Mouse (Mus musculus): ENCODE data around the gene Tmem270. TPM values are rescaled to one million over a fixed set of nuclear protein-coding genes. Genes with fewer than 3 reads are reported as not detected.

Gene Tmem270
- polyA plus RNA-seq, 1 experiment from 2014 or later = not detected

- no peak overlapping the region for H3K4me3 ChIP-seq (ENCODE audit: low read depth, low read length)
- no peaks in the 10 kb centered on the region for H3K36me3 ChIP-seq (ENCODE audit: control insufficient read depth, insufficient read depth, low read length)
- ATAC-seq (replicated peaks; ENCODE audit: low FRiP score, low TSS enrichment, low read depth) (no peak), DNase-seq (ENCODE audit: low spot score) (no peak)
- no peak overlapping the region for H3K9ac ChIP-seq (ENCODE audit: low read length)
- no peak overlapping the region for H3K27ac ChIP-seq (ENCODE audit: low read depth)
- no peaks in the 10 kb centered on the region for H3K9me3 ChIP-seq (ENCODE audit: control insufficient read depth, low read length)
- H3K27me3 ChIP-seq (replicated peaks; ENCODE audit: control insufficient read depth, insufficient read depth, low read length) = no peaks in the 10 kb centered on the region
- H3K4me1 ChIP-seq (replicated peaks; ENCODE audit: control insufficient read depth, insufficient read depth, low read length) = peaks cover 7% of the 10 kb centered on the region; the same call in 1 of the 2 replicates
- WGBS = 78% methylated on average over 5 of the region's 5 CpGs
- H3K4me2 ChIP-seq (ENCODE audit: low read length) = no peak overlapping the region
Observed at GRCm38 (mm10) chr5:134868506-134868905, 38.0 kb downstream of the Tmem270 start.

GRCm38 (mm10) chr5:134867320-134868144 lies 39.0 kb downstream of the Tmem270 start:
- no peak for DNase-seq (ENCODE audit: low spot score)
- Histone ChIP-seq H3K4me2 (ENCODE audit: low read length) (peak overlapping the region; percentile 30), H3K27ac (ENCODE audit: low read depth) (no peak overlapping the region)

DNA sequence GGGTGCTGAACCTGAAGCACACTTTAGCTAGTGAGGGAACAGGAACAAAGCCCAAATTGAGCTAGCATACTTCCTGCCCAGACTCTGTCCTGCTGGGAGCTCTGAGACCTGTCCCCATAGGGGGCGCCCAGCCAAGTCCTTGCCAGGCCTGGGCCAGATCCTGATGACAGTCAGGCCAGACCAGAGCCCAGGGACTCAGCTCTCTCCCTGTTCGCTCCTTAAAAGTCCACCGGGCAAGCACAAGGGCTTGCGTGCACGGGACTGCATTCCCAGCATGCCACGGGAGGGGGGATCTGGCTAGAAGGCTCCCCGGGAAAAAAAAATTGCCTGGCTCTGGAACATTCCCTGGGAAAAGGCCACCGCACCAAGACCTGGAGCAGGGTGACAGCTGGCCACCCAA lies 41.4 kb downstream of the Tmem270 start:
- Histone ChIP-seq H3K9me3 (ENCODE audit: control insufficient read depth, low read length) (no peaks in the 10 kb centered on the region), H3K4me2 (ENCODE audit: low read length) (no peak overlapping the region), H3K4me3 (ENCODE audit: low read depth, low read length) (no peak overlapping the region), H3K9ac (ENCODE audit: low read length) (no peak overlapping the region), H3K27ac (ENCODE audit: low read depth) (no peak overlapping the region), H3K27me3 (replicated peaks; ENCODE audit: control insufficient read depth, insufficient read depth, low read length) (no peaks in the 10 kb centered on the region), H3K4me1 (replicated peaks; ENCODE audit: control insufficient read depth, insufficient read depth, low read length) (peaks cover 7% of the 10 kb centered on the region; the same call in 1 of the 2 replicates), H3K36me3 (ENCODE audit: control insufficient read depth, insufficient read depth, low read length) (no peaks in the 10 kb centered on the region)
- 55% methylated on average over 8 of the region's 8 CpGs for WGBS
- no peak for DNase-seq (ENCODE audit: low spot score)
- no peak for ATAC-seq (replicated peaks; ENCODE audit: low FRiP score, low TSS enrichment, low read depth)

More at GRCm38 (mm10) chr5:134867320-134868144, 39.0 kb downstream of the Tmem270 start:
- no peak overlapping the region for H3K9ac ChIP-seq (ENCODE audit: low read length)
- no peak overlapping the region for H3K4me3 ChIP-seq (ENCODE audit: low read depth, low read length)
- WGBS = 37% methylated on average over 18 of the region's 18 CpGs
- no peaks in the 10 kb centered on the region for H3K9me3 ChIP-seq (ENCODE audit: control insufficient read depth, low read length)
- no peaks in the 10 kb centered on the region for H3K36me3 ChIP-seq (ENCODE audit: control insufficient read depth, insufficient read depth, low read length)
- no peaks in the 10 kb centered on the region for H3K27me3 ChIP-seq (replicated peaks; ENCODE audit: control insufficient read depth, insufficient read depth, low read length)
- ATAC-seq (replicated peaks; ENCODE audit: low FRiP score, low TSS enrichment, low read depth) = no peak
- H3K4me1 ChIP-seq (replicated peaks; ENCODE audit: control insufficient read depth, insufficient read depth, low read length) = peaks cover 7% of the 10 kb centered on the region; the same call in 1 of the 2 replicates

DNA sequence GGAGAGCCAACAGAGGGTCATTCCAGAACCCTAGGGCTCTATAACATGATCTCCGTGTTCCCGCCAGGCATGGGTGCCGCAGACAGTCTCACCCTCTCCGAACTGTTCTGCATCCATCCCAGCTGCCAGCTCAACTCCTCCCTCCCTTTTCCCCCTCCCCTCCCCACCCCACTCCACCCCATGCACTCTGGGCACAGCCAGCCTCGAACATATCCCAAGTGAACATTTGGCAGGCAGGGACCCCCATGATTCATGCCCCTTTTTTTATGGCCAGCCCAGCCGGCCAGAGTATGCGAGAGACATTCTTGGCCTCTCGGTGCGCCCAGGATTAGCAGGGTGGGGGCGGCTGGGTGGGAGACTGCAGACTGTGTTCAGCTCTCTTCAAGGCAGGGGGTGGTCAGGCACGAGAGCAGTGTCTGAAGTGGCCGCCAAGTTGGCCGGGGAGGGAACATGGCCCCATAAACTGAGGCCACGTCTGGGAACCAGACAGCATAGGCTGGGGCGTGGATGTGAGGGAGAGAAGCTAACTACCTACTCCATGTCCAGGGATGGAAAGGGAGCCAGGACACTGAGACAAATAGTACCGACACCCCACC lies 44.5 kb downstream of the Tmem270 start:
- no peaks in the 10 kb centered on the region for H3K36me3 ChIP-seq (ENCODE audit: control insufficient read depth, insufficient read depth, low read length)
- H3K27me3 ChIP-seq (replicated peaks; ENCODE audit: control insufficient read depth, insufficient read depth, low read length) = no peaks in the 10 kb centered on the region
- no peaks in the 10 kb centered on the region for H3K9me3 ChIP-seq (ENCODE audit: control insufficient read depth, low read length)
- WGBS = 55% methylated on average over 16 of the region's 16 CpGs
- no peak overlapping the region for H3K27ac ChIP-seq (ENCODE audit: low read depth)
- no peak overlapping the region for H3K9ac ChIP-seq (ENCODE audit: low read length)
- H3K4me1 ChIP-seq (replicated peaks; ENCODE audit: control insufficient read depth, insufficient read depth, low read length) = no peaks in the 10 kb centered on the region
- no peak overlapping the region for H3K4me3 ChIP-seq (ENCODE audit: low read depth, low read length)
- H3K4me2 ChIP-seq (ENCODE audit: low read length) = no peak overlapping the region
- no peak for DNase-seq (ENCODE audit: low spot score)
- no peak; the same call in 1 of the 2 replicates for ATAC-seq (replicated peaks; ENCODE audit: low FRiP score, low TSS enrichment, low read depth)

DNA sequence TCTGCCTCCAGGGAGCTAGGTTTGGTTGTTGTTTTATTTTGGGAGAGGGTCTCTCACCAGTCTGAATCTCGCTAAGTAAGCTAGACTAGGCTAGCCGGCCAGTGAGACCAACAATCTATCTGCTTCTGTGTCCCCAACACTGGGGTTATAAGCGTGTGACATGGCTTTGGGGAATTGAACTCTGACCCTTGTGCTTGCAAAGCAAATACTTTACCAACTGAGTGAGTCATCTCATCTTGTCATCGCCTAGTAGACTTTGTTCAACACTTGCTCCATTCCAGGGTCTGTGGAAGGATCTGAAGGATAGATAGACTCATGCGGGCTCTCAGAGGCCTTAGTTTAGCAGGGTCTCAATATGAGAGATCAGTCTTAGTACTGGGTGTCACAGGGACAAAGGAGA lies 47.3 kb downstream of the Tmem270 start:
- H3K4me1 ChIP-seq (replicated peaks; ENCODE audit: control insufficient read depth, insufficient read depth, low read length) = no peaks in the 10 kb centered on the region
- H3K9ac ChIP-seq (ENCODE audit: low read length) = no peak overlapping the region
- DNase-seq (ENCODE audit: low spot score) = no peak
- 83% methylated on average over 5 of the region's 5 CpGs for WGBS
- H3K36me3 ChIP-seq (ENCODE audit: control insufficient read depth, insufficient read depth, low read length) = no peaks in the 10 kb centered on the region
- H3K27me3 ChIP-seq (replicated peaks; ENCODE audit: control insufficient read depth, insufficient read depth, low read length) = no peaks in the 10 kb centered on the region
- no peak overlapping the region for H3K4me2 ChIP-seq (ENCODE audit: low read length)
- H3K27ac ChIP-seq (ENCODE audit: low read depth) = no peak overlapping the region
- no peak overlapping the region for H3K4me3 ChIP-seq (ENCODE audit: low read depth, low read length)
- no peak for ATAC-seq (replicated peaks; ENCODE audit: low FRiP score, low TSS enrichment, low read depth)
- H3K9me3 ChIP-seq (ENCODE audit: control insufficient read depth, low read length) = no peaks in the 10 kb centered on the region

DNA sequence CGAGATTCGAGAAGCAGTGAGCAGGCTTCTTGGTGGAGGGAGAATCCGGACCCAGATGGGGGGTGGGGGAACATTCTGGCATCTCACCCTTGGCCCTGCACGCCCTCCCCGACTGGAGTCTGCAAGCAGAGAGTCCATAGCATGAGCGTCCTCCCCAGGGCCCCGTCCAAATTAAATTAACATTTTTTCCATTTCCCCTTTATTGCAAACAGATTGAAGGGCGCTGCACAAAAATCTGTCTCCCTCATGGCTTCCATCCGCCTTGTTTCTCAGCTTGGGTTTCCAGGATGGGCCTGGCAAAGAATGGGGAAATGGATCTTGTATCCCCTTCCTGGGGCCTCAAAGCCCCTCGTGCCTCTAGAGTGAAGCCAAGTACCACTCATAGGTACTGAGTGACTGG lies 48.2 kb downstream of the Tmem270 start:
- Histone ChIP-seq H3K27ac (ENCODE audit: low read depth) (no peak overlapping the region), H3K4me3 (ENCODE audit: low read depth, low read length) (no peak overlapping the region), H3K36me3 (ENCODE audit: control insufficient read depth, insufficient read depth, low read length) (no peaks in the 10 kb centered on the region), H3K27me3 (replicated peaks; ENCODE audit: control insufficient read depth, insufficient read depth, low read length) (no peaks in the 10 kb centered on the region), H3K4me1 (replicated peaks; ENCODE audit: control insufficient read depth, insufficient read depth, low read length) (no peaks in the 10 kb centered on the region), H3K9ac (ENCODE audit: low read length) (no peak overlapping the region), H3K9me3 (ENCODE audit: control insufficient read depth, low read length) (no peaks in the 10 kb centered on the region), H3K4me2 (ENCODE audit: low read length) (no peak overlapping the region)
- 86% methylated on average over 10 of the region's 10 CpGs for WGBS
- ATAC-seq (replicated peaks; ENCODE audit: low FRiP score, low TSS enrichment, low read depth) (no peak), DNase-seq (ENCODE audit: low spot score) (no peak)

DNA sequence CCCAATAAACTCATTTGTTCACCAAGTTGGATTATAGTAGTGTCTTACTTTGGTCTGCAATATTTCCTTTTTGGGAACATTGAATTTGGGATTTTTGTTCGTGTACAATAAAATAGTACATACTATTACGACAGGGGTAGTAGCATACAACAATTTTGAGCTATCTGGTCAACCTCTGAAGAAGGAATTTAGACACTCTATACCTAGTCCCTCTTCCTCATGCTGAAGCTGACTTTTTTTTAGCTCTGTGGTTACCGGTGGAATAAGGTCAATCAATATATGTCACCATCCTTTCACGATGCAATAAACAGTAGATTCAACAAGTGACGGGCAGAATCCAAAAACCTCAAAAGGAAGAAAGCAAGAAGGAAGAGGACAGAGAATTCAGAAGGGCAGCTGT lies 53.7 kb downstream of the Tmem270 start:
- H3K4me2 ChIP-seq (ENCODE audit: low read length) = no peak overlapping the region
- DNase-seq (ENCODE audit: low spot score) (no peak), ATAC-seq (replicated peaks; ENCODE audit: low FRiP score, low TSS enrichment, low read depth) (no peak)
- no peak overlapping the region for H3K27ac ChIP-seq (ENCODE audit: low read depth)
- no peaks in the 10 kb centered on the region for H3K36me3 ChIP-seq (ENCODE audit: control insufficient read depth, insufficient read depth, low read length)
- no peak overlapping the region for H3K9ac ChIP-seq (ENCODE audit: low read length)
- H3K4me3 ChIP-seq (ENCODE audit: low read depth, low read length) = no peak overlapping the region
- H3K4me1 ChIP-seq (replicated peaks; ENCODE audit: control insufficient read depth, insufficient read depth, low read length) = no peaks in the 10 kb centered on the region
- H3K27me3 ChIP-seq (replicated peaks; ENCODE audit: control insufficient read depth, insufficient read depth, low read length) = no peaks in the 10 kb centered on the region
- no peaks in the 10 kb centered on the region for H3K9me3 ChIP-seq (ENCODE audit: control insufficient read depth, low read length)
- WGBS = 87% methylated on average over 5 of the region's 5 CpGs

Data from intestine, embryonic 14.5 days (tissue).